Mouse (Mus musculus) midbrain, postnatal 0 days (tissue): ENCODE measurements around the gene Sytl1. TPM values are rescaled to one million over a fixed set of nuclear protein-coding genes. Genes with fewer than 3 reads are reported as not detected.

Experiments used
- ATAC-seq: fragments of 200-750 bp; cut with Nextera tagmentation; 2 replicates; pipeline ENCODE4 v1.8.0; 2017; ENCODE audit warnings: moderate number of reproducible peaks, mild to moderate bottlenecking, moderate TSS enrichment, moderate library complexity; ENCODE audit not compliant: low FRiP score
- DNase-seq: peaks from one replicate; pipeline ENCODE4 v3.0.0-alpha.2; 2015; ENCODE audit warnings: low spot score
- H3K27ac ChIP-seq: fragments of 300-500 bp; sonication (generic); 2 replicates; pipeline ENCODE4 v1.5.1; 2014; ENCODE audit warnings: low read depth, mild to moderate bottlenecking, low read length, mixed read lengths
- H3K27me3 ChIP-seq: fragments of 300-500 bp; sonication (generic); 2 replicates; pipeline ENCODE4 v1.6.1; 2014; ENCODE audit warnings: low read length, control low read depth, mixed read lengths; ENCODE audit not compliant: insufficient read depth
- H3K36me3 ChIP-seq: fragments of 300-500 bp; sonication (generic); 2 replicates; pipeline ENCODE4 v1.6.1; 2014; ENCODE audit warnings: low read length, control low read depth, mixed read lengths; ENCODE audit not compliant: insufficient read depth
- H3K4me1 ChIP-seq: fragments of 300-500 bp; sonication (generic); 2 replicates; pipeline ENCODE4 v1.6.1; 2014; ENCODE audit warnings: mild to moderate bottlenecking, control low read depth, antibody characterized with exemption, low read length, mixed read lengths; ENCODE audit not compliant: insufficient read depth
- H3K4me2 ChIP-seq: fragments of 300-500 bp; sonication (generic); 2 replicates; pipeline ENCODE4 v1.6.1; 2014; ENCODE audit warnings: low read depth, mild to moderate bottlenecking, low read length, mixed read lengths; ENCODE audit not compliant: poor library complexity, severe bottlenecking
- H3K4me3 ChIP-seq: fragments of 300-500 bp; sonication (generic); 2 replicates; pipeline ENCODE4 v1.5.1; 2014; ENCODE audit warnings: low read depth, mild to moderate bottlenecking, low read length, moderate library complexity
- H3K9ac ChIP-seq: fragments of 300-500 bp; sonication (generic); replicated peaks from 2 replicates; pipeline ENCODE4 v1.6.1; 2014; ENCODE audit warnings: mild to moderate bottlenecking, low read length, moderate library complexity, mixed read lengths; ENCODE audit not compliant: poor library complexity, severe bottlenecking
- H3K9me3 ChIP-seq: fragments of 300-500 bp; sonication (generic); 2 replicates; pipeline ENCODE4 v1.6.1; 2016; ENCODE audit warnings: low read length, control low read depth
- CTCF ChIP-seq: IDR thresholded peaks from 2 replicates; pipeline ENCODE4 v1.5.1; 2016; ENCODE audit warnings: antibody characterized with exemption, mild to moderate bottlenecking
- WGBS: fragments of 180-500 bp; shearing (Covaris S2); extraction: QIAGEN DNeasy Blood & Tissue Kit; methylation state at CpG from one replicate; pipeline ENCODE4 v1.1.7; 2014; 5-methylcytosine and 5-hydroxymethylcytosine counted together
- polyA plus RNA-seq: library from polyadenylated mRNA; unstranded; fragments of >200 nt; fragmentation: Nextera tagmentation; extraction: Ambion mirVana; gene quantifications from 2 replicates; pipeline ENCODE4 v1.2.1, GENCODE M21; 2015
- total RNA-seq: library from RNA; depleted of rRNA; stranded (reverse); fragments of >200 nt; gene quantifications from 2 replicates; pipeline ENCODE4 v1.2.3, GENCODE M21; 2014

The Sytl1 gene
- total and polyA plus RNA-seq, 2 experiments from 2014 or later: 0.21 to 1.6 TPM

DNA sequence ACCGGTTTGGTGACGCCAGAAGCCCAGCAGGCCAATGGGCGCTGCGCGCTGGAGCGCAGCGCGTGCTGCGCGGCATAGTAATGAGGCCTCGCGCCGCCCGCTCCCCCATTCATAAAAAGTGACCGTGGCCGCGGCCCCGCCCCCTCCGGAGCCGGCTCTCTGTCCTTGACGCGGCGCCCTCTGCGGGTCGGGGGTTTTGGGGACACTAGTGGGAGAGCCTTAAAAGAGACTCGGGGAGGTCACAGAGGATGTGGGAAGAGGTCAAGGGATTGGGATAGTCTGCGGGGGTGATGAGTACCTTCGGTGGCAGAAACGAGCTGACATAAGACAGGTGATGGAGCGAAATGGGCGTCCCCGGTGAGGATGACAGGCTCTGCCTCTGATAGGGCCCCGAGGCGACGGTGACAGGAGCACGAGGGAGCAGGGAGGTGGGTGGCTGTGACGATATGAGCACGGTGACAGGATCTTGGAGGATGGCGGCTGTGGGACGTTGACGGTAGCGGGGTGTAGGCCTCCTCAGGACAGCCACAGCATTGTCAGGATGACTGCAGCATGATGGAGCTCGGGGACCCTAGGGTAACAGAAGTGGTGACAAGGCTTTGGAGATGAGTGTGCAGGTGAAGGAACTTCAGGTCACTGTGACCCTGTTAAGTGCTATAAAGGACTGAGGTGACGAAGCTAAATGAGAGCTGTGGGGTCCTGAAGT, 50.2 kb downstream of the Sytl1 start:
- Histone ChIP-seq H3K4me1 (peaks cover 11% of the 10 kb centered on the region; the same call in 1 of the 2 replicates), H3K4me3 (peak overlapping the region; percentile 74), H3K27me3 (no peaks in the 10 kb centered on the region; the same call in 1 of the 2 replicates), H3K27ac (no peak overlapping the region), H3K4me2 (peak overlapping the region; percentile 96), H3K9me3 (no peaks in the 10 kb centered on the region), H3K9ac (peak overlapping the region; percentile 76), H3K36me3 (no peaks in the 10 kb centered on the region)
- DNase-seq: peak; percentile 92
- whole genome bisulfite sequencing: 1% methylated on average over 44 of the region's 44 CpGs
- ATAC-seq: peak; percentile 83
- TF ChIP-seq CTCF: peak; percentile 53

DNA sequence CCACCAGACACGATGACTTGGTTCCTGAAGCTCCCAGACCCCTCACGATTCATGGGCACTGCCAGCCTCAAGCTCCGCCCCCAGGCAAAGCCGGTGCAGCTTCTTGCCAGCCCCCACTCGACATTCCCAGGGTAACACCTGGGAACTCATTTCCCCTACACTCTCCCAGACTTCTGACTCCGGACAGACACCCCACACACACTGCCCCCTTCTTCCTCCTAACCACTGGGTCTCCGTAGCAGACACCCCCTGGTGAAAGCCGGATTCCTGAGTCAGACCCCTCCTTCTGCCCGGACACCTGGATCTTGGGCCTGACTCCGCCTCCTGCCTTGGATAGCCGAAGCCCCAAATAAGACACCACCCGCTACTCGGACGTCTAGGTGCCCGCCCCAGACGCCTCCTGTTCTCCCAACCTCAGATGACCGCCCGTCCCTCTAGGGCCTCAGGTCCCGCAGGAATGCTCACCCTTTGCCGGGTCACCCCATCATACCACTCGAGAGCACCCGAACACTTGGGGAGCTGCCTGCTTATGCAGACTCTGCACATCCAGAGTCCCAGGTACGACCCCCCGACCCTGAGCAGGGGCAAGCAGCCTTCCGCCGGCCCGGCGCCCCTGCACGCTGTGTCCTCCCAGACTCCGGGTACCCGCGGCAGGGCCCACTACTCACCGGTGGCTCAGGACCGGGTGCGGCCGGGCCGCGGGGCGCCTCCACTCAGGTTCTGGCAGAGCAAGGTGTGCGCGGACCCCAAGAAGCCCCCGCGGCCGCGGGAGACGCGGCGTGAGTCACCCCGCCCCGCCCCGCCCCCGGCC, 51.0 kb downstream of the Sytl1 start, which contains the start of the genes Cd164l2 and Gpr3:
Cd164l2 (plus strand) TSS at position 381 of the 811 bp plus-strand sequence.
Gpr3 (minus strand) TSS at position 786 of the 811 bp plus-strand sequence.
- ATAC-seq (peak; percentile 52), DNase-seq (no peak)
- H3K36me3 ChIP-seq: no peaks in the 10 kb centered on the region
- whole genome bisulfite sequencing: 2% methylated on average over 47 of the region's 52 CpGs
- no peak within 1 kb of the TSS for H3K27ac ChIP-seq
- H3K4me3 ChIP-seq: peak within 1 kb of the TSS; percentile 74
- no peaks in the 10 kb centered on the region; the same call in 1 of the 2 replicates for H3K27me3 ChIP-seq
- H3K9ac ChIP-seq: peak within 1 kb of the TSS; percentile 76
- TF ChIP-seq CTCF: no peak
- no peaks in the 10 kb centered on the region for H3K9me3 ChIP-seq
- peaks cover 11% of the 10 kb centered on the region; the same call in 1 of the 2 replicates for H3K4me1 ChIP-seq
- H3K4me2 ChIP-seq: peak within 1 kb of the TSS; percentile 96

DNA sequence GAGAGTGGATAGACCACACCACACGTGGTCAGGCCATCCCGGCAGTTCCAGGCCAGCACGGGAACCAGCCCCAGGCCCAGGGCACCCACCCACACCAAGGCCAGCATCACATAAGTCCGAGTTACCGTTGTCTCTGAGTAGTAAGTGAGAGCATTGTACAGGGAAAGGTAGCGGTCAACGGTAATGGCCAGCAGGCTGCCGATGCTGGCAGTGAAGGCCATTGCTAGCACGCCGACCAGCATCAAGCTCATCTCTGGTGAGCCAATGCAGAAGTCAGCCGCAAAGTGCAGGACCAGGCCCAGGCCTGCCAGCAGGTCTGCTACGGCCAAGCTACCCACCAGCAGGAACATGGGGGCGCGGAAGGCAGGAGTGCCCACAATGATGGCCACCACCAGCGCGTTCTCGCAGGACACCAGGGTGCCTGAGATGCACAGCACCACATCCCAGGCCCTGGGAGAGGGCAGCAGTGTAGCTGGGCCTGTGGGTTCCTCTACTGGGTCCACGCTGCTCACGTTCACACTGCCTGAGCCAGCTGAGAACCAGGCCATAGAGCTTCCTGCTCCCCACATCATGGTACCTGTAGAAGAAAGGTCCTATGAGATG, 52.0 kb downstream of the Sytl1 start:
- H3K9ac ChIP-seq: no peak overlapping the region
- H3K4me3 ChIP-seq: no peak overlapping the region
- H3K9me3 ChIP-seq: no peaks in the 10 kb centered on the region
- H3K36me3 ChIP-seq: no peaks in the 10 kb centered on the region
- no peaks in the 10 kb centered on the region; the same call in 1 of the 2 replicates for H3K27me3 ChIP-seq
- H3K4me1 ChIP-seq: peaks cover 11% of the 10 kb centered on the region; the same call in 1 of the 2 replicates
- H3K4me2 ChIP-seq: no peak overlapping the region
- no peak for TF ChIP-seq CTCF
- ATAC-seq: no peak
- WGBS: 95% methylated on average over 19 of the region's 19 CpGs
- no peak overlapping the region for H3K27ac ChIP-seq
- no peak for DNase-seq

DNA sequence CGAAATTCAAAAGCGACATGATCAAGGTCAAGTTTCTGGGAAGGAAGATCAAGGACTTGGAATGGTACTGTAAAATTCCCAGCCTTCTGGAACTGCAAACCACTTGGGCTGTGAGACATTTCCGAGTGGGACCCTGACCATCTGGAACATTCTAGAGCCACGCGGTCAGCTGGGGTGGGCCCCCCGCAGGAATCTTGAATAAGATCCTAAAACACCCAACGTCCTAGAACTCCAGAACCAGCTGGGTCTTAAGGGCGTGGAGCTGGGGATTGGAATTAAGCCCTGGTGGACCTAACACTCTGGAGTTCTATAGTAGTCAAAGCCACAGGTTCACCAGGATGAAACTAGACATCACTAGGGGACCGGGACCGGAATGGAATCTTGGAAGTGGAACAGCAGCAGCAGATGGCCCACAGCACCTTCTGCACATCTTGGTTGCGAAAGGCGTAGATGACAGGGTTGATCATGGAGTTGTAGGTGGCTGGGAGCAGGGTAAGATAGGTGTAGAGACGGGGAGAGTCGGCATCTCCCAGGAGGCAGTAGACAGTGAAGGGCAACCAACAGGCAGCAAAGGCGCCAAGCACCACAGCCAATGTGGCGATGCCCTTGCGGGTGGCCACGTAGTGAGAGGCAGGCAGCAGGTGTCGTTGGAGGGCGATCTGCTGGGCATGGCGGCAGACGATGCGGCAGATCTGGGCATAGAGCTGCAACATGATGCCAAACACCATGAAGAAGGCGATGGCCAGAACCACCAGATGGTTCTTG, 52.7 kb downstream of the Sytl1 start:
- peaks cover 11% of the 10 kb centered on the region; the same call in 1 of the 2 replicates for H3K4me1 ChIP-seq
- TF ChIP-seq CTCF: no peak
- no peak overlapping the region for H3K4me3 ChIP-seq
- ATAC-seq: no peak
- no peaks in the 10 kb centered on the region for H3K36me3 ChIP-seq
- 94% methylated on average over 24 of the region's 24 CpGs for WGBS
- no peak overlapping the region for H3K9ac ChIP-seq
- H3K27ac ChIP-seq: no peak overlapping the region
- no peak overlapping the region for H3K4me2 ChIP-seq
- H3K27me3 ChIP-seq: no peaks in the 10 kb centered on the region; the same call in 1 of the 2 replicates
- DNase-seq: no peak
- no peaks in the 10 kb centered on the region for H3K9me3 ChIP-seq

DNA sequence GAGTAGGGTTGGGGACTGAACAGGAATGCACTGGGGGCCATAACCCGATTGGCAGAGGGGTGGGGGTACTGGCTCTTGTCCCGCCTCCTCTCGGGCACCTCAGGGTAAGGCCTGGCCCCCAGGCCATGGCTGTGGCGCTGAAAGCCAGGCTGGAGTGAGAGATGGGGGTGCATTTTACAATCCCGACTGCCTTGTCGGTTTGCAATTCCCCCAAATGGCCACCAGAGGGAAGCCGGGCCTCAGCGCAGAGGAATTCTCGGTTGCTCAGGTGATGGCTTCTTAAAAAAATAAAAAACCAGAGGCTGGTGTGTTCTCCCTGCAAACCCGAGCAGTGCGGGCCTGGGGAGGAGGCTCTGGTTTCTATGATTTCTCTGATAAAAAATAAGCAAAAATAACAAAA, 53.5 kb downstream of the Sytl1 start:
- peak; percentile 91 for TF ChIP-seq CTCF
- Histone ChIP-seq H3K4me1 (peaks cover 11% of the 10 kb centered on the region; the same call in 1 of the 2 replicates), H3K36me3 (no peaks in the 10 kb centered on the region), H3K4me3 (no peak overlapping the region), H3K27ac (no peak overlapping the region), H3K4me2 (no peak overlapping the region), H3K27me3 (no peaks in the 10 kb centered on the region; the same call in 1 of the 2 replicates), H3K9ac (0 out of 2 replicates have a peak overlapping the region, but pooled peaks have one; percentile 29), H3K9me3 (no peaks in the 10 kb centered on the region)
- ATAC-seq (no peak), DNase-seq (peak; percentile 82)
- WGBS: 4% methylated on average over 11 of the region's 11 CpGs
